Mouse (Mus musculus) heart, adult 18-20 months (tissue): ENCODE measurements at regions not wholly inside any gene's neighbourhood (a gene's known extent, or its start where the extent isn't known, plus 50 kb on each side); places are given as distances from the start of the nearest gene placed in this dataset.

Experiments used
- DNase-seq, 2 experiments: peaks; one replicate each; pipeline ENCODE4 v3.0.0; 2021 to 2022; ENCODE audit warnings: mixed read lengths in 1 of 2

DNA sequence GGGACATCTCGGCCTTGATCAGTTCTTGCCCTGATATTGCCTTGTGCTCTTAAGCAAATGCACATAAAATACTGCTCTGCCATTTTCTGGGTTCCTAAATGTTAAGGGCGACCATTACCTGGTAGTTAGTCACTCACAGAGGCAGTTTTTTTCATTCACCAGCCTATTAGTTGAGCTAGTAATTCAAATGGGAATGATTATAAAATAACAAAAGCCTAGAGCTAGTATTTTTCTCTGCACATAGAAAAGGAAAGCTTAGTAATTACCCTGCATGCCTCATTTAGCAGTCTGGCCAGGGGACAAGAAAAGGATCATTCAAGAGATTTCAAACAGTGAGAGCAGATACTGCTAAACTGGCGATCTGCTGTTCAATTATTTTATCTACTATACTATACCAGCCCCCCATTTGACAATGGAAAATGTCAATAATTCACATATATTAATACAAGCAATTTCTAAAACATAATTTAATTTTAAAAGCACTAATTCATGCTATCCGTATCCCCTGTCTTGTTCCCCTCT is 645.1 kb downstream of the Pdha2 start:
- no peak for DNase-seq

DNA sequence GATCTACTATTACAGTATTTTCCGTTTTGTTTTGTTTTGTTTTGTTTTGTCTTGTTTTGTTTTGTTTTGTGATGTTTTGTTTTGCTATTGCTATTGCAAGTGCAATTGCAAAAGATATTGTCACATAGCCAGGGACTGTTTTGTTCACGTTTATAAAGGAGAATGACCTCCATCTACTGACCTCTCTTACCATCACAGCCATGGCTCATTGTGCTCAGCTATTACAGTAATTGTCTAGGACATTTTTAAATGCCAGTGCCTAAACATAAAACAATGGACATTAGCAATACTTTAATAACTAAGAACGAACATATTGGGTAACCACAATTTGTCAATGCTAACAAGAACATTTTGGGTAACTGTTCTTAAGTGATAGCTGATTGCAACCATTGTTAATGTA is 657.4 kb downstream of the Pdha2 start:
- DNase-seq = no peak

DNA sequence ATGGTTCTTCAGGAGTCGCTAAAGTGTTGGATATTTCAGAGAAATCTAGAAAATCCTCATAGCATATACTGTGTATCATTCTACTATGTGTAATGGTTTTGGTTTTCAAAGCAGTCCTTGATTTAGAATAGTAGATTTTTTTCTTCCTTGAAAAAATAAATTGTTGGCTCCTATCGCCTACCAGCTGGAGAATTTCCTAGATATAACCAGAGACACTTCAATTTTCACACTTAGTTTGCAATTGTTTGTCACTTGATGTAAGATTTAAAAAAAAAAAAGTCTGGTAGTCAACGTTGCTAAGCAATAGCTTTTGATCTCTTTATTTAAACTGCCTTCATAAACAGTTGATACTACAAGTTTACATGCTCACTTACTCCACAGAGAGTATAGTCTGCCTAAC is 663.7 kb downstream of the Pdha2 start:
- DNase-seq = peak in 1 of 2 experiments; percentile 4

DNA sequence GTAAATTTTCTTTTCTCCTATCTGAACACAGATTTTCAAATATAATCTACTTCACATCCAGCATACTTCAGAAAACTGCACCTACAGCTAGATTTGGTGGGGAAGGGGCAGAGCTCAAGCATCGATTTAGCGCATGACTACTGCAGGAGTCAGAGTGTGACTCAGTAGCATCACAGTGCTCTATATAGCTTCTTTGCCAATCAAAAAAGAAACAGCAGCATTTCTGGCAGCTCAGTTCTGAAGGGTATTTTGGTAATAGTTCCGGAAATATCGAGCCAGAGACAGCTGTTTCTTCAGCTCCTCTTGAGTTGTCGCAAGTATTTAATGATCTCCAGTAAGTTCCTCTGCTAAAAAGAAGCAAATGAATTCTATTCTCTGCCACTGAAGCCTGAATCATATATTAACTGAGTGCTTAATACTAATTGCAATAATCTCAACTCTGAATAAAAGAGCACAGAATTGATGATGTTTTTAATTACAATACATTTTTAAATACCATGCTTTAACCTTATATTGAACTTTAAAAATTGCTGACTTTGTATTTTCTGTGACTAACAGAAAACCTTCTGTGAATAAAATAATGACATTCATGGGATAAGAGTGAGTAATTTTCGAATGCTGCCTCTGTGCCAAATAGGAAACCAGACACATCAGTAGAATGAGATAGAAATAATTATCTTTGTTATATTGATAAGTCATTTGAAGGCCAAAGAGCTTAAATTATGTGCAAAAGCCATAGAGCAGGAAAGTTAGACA is 680.2 kb downstream of the Pdha2 start:
- no peak for DNase-seq

DNA sequence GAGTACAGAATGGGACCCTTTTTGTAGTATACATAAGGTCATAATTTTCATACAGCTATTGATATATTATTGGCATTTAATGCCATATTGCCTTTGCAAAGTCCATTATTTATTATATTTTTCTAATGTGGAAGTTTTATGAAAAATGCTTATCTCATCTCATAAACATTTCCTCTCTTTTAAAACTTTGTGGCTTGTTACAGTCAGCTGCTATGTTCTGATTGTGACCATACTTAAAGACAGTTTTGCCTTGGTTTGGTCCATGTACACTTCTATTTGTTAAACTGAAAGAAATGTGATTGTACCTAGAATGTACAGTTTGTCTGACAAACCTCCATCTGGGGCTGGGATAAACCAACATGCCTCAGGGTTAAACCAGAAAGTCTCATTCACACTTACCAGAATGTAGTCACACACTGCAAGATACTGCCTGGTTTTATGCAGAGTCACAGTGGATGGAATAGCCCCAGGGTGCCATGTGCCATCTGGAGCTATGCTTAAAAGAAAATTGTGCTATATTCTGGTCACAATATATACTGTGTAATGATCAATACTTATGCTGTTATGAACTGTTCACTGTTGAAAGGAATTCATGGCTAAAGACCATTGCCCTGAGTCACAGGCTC is 690.4 kb downstream of the Pdha2 start:
- no peak for DNase-seq

DNA sequence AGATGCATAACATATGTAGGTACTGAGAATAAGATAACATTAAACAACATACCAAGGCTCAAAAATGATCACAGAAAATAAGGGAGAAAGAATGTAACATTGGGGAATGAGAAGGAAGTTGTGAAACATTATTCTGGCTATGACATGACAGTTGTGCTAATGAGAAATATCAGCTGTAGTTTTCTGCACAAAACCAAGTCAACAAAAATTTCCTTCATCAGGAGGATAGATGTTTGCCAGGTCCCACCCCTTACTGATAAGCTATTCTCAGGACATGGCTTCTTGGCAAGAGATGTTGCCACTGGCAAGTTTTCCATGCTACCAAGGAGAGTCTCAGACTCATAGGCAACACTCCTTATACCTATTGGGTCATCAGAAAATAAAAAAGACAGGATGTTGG is 701.3 kb downstream of the Pdha2 start:
- DNase-seq = peak; percentile 51 to 61

DNA sequence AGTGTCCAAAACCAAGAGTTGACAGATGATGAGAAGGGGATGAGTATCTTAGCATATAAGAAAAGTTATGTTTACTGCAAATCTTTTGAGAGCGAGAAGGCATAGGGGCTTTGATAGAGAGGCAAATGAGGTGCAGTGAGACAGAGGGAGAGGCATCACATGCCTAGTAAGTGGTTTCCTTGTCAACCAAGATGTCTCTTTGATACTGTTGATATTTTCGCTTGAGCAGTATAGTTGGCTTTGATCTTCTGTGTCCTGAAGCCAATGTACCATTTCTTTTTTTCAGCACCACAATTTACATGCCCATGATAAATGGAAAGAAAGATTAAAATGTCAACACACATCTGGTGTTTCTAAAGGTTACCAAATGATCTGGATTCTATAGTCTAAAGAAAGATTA is 702.1 kb downstream of the Pdha2 start:
- DNase-seq = no peak

DNA sequence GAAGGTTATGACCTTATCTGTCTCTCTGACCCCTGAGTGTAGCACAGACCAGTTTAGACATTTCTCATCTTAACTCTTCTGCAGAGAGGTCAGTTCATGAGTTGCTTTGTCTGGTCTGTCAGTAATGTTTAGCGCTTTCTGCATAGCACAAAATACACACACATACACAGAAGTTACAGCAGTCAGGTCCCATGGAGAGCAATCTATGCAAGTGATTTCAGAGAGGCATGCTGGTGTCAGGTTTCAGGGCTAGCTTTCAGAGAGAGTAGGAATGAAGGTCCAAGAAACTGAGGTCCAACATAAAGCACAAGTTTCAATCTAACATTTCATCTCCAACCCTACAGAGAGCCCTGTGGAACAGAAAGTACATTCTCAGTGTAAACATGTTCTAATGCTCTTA is 718.0 kb downstream of the Pdha2 start:
- no peak for DNase-seq

DNA sequence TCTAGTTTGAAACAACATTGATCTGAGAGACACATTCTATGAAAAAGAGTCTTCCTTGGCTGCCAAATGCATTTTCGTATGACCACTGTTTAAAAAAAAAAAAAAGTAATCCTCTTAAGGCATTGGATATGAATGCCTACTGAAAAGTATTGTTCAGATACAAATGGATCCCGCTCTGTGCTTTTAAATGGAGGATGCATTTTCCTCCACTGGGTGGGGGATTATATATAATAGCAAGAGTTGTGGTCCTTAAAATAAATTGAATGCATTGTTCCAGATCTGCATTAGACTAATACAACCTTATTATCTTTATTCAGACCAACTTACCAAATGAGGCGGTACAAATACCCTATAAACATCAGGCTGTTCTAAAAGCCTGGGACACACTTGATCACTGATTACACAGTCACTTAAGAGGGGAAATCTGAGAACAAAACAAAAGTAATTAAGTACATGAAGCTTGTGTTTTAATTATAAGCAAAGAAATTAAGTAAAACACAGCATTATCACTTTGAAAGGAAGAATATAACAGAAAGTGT is 734.4 kb downstream of the Pdha2 start:
- no peak for DNase-seq

DNA sequence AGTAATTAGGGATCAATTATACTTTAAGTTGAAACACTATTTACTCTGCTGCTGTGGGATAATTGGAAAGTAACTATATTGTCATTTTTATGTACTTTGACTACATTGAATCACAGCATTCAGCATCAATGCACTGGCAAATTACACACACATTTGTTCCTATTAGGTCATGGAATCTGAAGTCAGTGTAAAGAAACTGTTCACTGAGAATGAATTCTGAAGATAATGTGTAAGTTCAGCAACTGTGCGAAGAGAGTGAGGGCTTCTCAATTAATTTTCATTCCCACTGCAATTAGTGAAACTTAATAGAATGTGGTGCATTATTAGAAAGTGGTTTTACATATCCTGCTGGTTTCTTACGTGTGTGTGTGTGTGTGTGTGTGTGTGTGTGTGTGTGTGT is 735.6 kb downstream of the Pdha2 start:
- no peak for DNase-seq

DNA sequence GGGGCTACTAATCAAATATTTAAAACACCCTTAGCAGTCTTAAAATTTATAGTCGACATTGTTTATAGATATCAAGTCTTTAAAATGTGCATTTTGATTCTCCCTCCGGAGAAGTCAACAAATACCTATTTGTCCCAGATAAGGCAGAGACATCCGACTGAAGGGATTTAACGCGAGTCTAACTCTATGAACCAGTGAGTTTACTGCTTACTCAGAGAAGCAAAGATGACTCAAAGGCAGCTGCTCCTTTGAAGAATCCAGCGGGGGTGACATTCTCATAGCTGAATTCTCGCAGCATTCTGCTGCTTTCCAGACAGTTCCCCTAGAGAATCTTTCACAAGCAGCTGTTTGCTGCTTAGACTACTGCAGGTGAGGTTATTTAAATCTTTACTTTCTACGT is 759.6 kb downstream of the Pdha2 start:
- no peak for DNase-seq

DNA sequence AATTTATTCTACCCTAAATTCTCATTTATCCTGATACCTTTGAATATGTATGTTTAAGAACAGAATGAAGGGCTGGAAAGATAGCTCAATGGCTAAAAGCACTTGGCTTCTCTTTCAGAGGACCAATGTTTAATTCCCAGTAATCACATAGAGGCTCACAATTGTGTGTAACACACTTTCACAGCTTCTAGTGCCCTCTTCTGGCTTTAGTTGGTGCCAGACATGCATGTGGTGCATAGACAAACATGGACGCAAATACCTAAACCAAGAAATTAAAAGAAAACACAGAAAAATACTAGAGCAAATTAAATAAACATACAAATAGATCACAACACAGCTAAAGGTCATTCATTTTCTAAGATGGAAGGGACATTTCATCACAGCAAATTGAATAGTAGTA is 761.0 kb downstream of the Pdha2 start:
- DNase-seq = no peak

DNA sequence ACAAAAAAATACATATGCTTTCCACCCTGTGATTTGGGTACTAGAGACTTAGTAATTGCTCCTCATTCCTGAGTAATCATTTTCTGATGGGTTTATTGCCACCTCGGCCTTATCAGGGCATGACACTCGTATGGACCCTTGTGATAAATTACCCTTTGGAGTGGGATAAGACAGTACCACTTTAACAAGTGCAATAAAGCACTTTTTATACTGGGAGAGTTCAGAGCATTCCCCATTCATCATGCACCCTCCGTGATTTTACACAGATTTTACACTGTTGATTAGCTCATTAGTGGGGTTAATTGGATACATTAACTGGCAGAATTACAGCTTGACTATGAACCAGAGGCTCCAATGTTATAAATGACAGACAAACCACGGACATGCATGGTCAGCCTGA is 802.9 kb downstream of the Pdha2 start:
- DNase-seq = no peak
